Mouse (Mus musculus): ENCODE data around the gene Gm17190.

DNA sequence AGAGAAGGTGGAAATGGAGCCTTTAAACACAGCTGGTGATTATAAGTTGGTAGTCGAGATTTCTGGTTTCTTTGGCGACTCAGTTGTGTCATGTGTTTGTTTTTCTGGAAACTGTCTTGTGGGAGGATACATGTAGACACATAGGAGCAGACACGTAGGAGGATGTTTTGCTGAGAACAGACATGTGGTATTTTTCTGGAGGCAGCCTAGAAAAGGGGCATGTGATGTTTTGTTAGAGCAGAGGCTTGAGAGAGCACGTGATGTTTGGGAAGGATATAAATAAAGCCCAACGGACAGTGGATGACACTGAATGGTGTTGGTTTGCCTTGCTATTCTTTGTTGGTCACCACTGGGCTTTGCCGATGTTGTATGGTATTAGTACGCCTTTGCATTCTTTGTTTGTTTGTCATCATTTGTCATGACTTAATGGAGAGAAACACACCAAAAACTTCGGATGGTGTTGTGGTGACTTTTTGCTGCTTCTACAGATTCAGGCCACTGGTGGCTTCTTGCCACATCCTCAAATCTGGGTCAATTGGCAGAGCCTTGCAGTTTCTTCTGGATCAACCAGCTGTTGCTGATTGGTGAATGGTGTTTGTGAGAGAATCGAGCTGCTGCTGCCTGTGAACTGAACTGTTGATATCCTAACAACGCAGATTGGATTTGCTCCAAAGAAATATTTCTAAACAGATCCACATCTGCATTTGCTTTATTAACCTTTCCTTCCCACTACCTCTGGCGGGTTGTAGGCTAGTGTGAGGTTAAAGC is 41.4 kb upstream of the Gm17190 start:
- TF ChIP-seq CTCF (IDR thresholded peaks at IDR 0.05; ENCODE audit: low read depth) = no peak
- no peak for TF ChIP-seq EP300 (optimal IDR thresholded peaks at IDR 0.05)
